Mouse (Mus musculus) neural tube, embryonic 12.5 days (tissue): Measurements from ENCODE around the gene Pkd1. TPM values are rescaled to one million over a fixed set of nuclear protein-coding genes. Genes with fewer than 3 reads are reported as not detected.

ENCODE experiments used
- ATAC-seq: fragments of 200-750 bp; cut with Nextera tagmentation; 2 replicates; pipeline ENCODE4 v1.8.0; 2017; ENCODE audit warnings: low read depth, mild to moderate bottlenecking, moderate TSS enrichment, moderate library complexity; ENCODE audit not compliant: low FRiP score
- H3K27ac ChIP-seq: fragments of 300-500 bp; sonication (generic); 2 replicates; pipeline ENCODE4 v1.5.1; 2016
- H3K27me3 ChIP-seq: fragments of 300-500 bp; sonication (generic); replicated peaks from 2 replicates; pipeline ENCODE4 v1.6.1; 2016; ENCODE audit warnings: mild to moderate bottlenecking
- H3K36me3 ChIP-seq: fragments of 300-500 bp; sonication (generic); 2 replicates; pipeline ENCODE4 v1.6.1; 2016; ENCODE audit warnings: mild to moderate bottlenecking
- H3K4me1 ChIP-seq: fragments of 300-500 bp; sonication (generic); 2 replicates; pipeline ENCODE4 v1.6.1; 2016
- H3K4me2 ChIP-seq: fragments of 300-500 bp; sonication (generic); replicated peaks from 2 replicates; pipeline ENCODE4 v1.6.1; 2016; ENCODE audit warnings: mild to moderate bottlenecking
- H3K4me3 ChIP-seq: fragments of 300-500 bp; sonication (generic); 2 replicates; pipeline ENCODE4 v1.5.1; 2016
- H3K9ac ChIP-seq: fragments of 300-500 bp; sonication (generic); 2 replicates; pipeline ENCODE4 v1.6.1; 2016; ENCODE audit warnings: mild to moderate bottlenecking
- H3K9me3 ChIP-seq: fragments of 300-500 bp; sonication (generic); 2 replicates; pipeline ENCODE4 v1.6.1; 2016; ENCODE audit warnings: mild to moderate bottlenecking
- WGBS: fragments of 180-500 bp; shearing (Covaris S2); methylation state at CpG from one replicate; pipeline ENCODE4 v1.1.7; 2016; 5-methylcytosine and 5-hydroxymethylcytosine counted together
- polyA plus RNA-seq: library from polyadenylated mRNA; unstranded; fragments of >200 nt; fragmentation: Nextera tagmentation; extraction: Ambion mirVana; gene quantifications from 2 replicates; pipeline ENCODE4 v1.2.1, GENCODE M21; 2016

Gene Pkd1
- polyA plus RNA-seq, 1 experiment from 2014 or later: 23.0 TPM

- no peak overlapping the region for H3K4me2 ChIP-seq
- no peak overlapping the region for H3K4me3 ChIP-seq
- H3K9ac ChIP-seq: 0 out of 2 replicates have a peak overlapping the region, but pooled peaks have one; percentile 7
- H3K27me3 ChIP-seq: no peaks in the 10 kb centered on the region
- WGBS: 93% methylated on average over 19 of the region's 19 CpGs
- no peaks in the 10 kb centered on the region for H3K4me1 ChIP-seq
- H3K9me3 ChIP-seq: no peaks in the 10 kb centered on the region
- no peak overlapping the region for H3K27ac ChIP-seq
- H3K36me3 ChIP-seq: peaks cover 99% of the 10 kb centered on the region
- no peak for ATAC-seq
Observed at GRCm38 (mm10) chr17:24596471-24597183, 47.0 kb downstream of the Pkd1 start.

- Histone ChIP-seq H3K27me3 (no peaks in the 10 kb centered on the region), H3K36me3 (peaks cover 99% of the 10 kb centered on the region), H3K4me2 (no peak overlapping the region), H3K27ac (no peak overlapping the region), H3K9me3 (no peaks in the 10 kb centered on the region), H3K4me1 (no peaks in the 10 kb centered on the region), H3K4me3 (no peak overlapping the region), H3K9ac (no peak overlapping the region)
- ATAC-seq: no peak
- WGBS: 93% methylated on average over 3 of the region's 3 CpGs
Observed at GRCm38 (mm10) chr17:24597989-24598388, 48.4 kb downstream of the Pkd1 start.

GRCm38 (mm10) chr17:24600502-24600901 lies 50.9 kb downstream of the Pkd1 start:
- Histone ChIP-seq H3K27me3 (no peaks in the 10 kb centered on the region), H3K4me2 (no peak overlapping the region), H3K9me3 (no peaks in the 10 kb centered on the region), H3K27ac (no peak overlapping the region), H3K36me3 (peaks cover 99% of the 10 kb centered on the region), H3K4me3 (no peak overlapping the region), H3K4me1 (no peaks in the 10 kb centered on the region), H3K9ac (no peak overlapping the region)
- 94% methylated on average over 4 of the region's 4 CpGs for WGBS
- no peak for ATAC-seq

- WGBS: 92% methylated on average over 8 of the region's 8 CpGs
- H3K4me1 ChIP-seq: no peaks in the 10 kb centered on the region
- peaks cover 100% of the 10 kb centered on the region for H3K36me3 ChIP-seq
- H3K27me3 ChIP-seq: no peaks in the 10 kb centered on the region
- no peak overlapping the region for H3K4me3 ChIP-seq
- no peak overlapping the region for H3K9ac ChIP-seq
- H3K27ac ChIP-seq: no peak overlapping the region
- no peak overlapping the region for H3K4me2 ChIP-seq
- H3K9me3 ChIP-seq: no peaks in the 10 kb centered on the region
- ATAC-seq: no peak
Observed at GRCm38 (mm10) chr17:24603961-24604360, 54.3 kb downstream of the Pkd1 start.

- Histone ChIP-seq H3K9me3 (no peaks in the 10 kb centered on the region), H3K4me2 (no peak overlapping the region), H3K4me3 (no peak overlapping the region), H3K27ac (no peak overlapping the region), H3K4me1 (no peaks in the 10 kb centered on the region), H3K36me3 (peaks cover 97% of the 10 kb centered on the region), H3K27me3 (no peaks in the 10 kb centered on the region), H3K9ac (no peak overlapping the region)
- 92% methylated on average over 3 of the region's 3 CpGs for WGBS
- ATAC-seq: no peak
Observed at GRCm38 (mm10) chr17:24604557-24604956, 54.9 kb downstream of the Pkd1 start.

GRCm38 (mm10) chr17:24608370-24608769 lies 58.7 kb downstream of the Pkd1 start:
- no peak overlapping the region for H3K27ac ChIP-seq
- 97% methylated on average over 4 of the region's 4 CpGs for WGBS
- no peak for ATAC-seq
- no peaks in the 10 kb centered on the region for H3K4me1 ChIP-seq
- H3K9ac ChIP-seq: no peak overlapping the region
- no peaks in the 10 kb centered on the region for H3K9me3 ChIP-seq
- no peaks in the 10 kb centered on the region for H3K27me3 ChIP-seq
- H3K4me3 ChIP-seq: no peak overlapping the region
- peaks cover 75% of the 10 kb centered on the region for H3K36me3 ChIP-seq
- no peak overlapping the region for H3K4me2 ChIP-seq

- WGBS: 98% methylated on average over 8 of the region's 8 CpGs
- peaks cover 75% of the 10 kb centered on the region for H3K36me3 ChIP-seq
- H3K4me2 ChIP-seq: no peak overlapping the region
- no peaks in the 10 kb centered on the region for H3K9me3 ChIP-seq
- no peaks in the 10 kb centered on the region for H3K4me1 ChIP-seq
- no peak overlapping the region for H3K4me3 ChIP-seq
- no peak for ATAC-seq
- H3K9ac ChIP-seq: no peak overlapping the region
- no peak overlapping the region for H3K27ac ChIP-seq
- H3K27me3 ChIP-seq: no peaks in the 10 kb centered on the region
Observed at GRCm38 (mm10) chr17:24608874-24609273, 59.2 kb downstream of the Pkd1 start.

GRCm38 (mm10) chr17:24610711-24611110 lies 61.1 kb downstream of the Pkd1 start:
- H3K36me3 ChIP-seq: peaks cover 75% of the 10 kb centered on the region
- no peaks in the 10 kb centered on the region for H3K27me3 ChIP-seq
- no peaks in the 10 kb centered on the region for H3K9me3 ChIP-seq
- no peak overlapping the region for H3K27ac ChIP-seq
- no peak overlapping the region for H3K4me2 ChIP-seq
- H3K4me3 ChIP-seq: no peak overlapping the region
- WGBS: 88% methylated on average over 2 of the region's 2 CpGs
- H3K4me1 ChIP-seq: no peaks in the 10 kb centered on the region
- H3K9ac ChIP-seq: no peak overlapping the region
- no peak for ATAC-seq

- Histone ChIP-seq H3K4me2 (no peak overlapping the region), H3K9ac (no peak overlapping the region), H3K4me3 (no peak overlapping the region), H3K27ac (no peak overlapping the region), H3K27me3 (no peaks in the 10 kb centered on the region), H3K9me3 (no peaks in the 10 kb centered on the region), H3K4me1 (no peaks in the 10 kb centered on the region), H3K36me3 (peaks cover 92% of the 10 kb centered on the region)
- no peak for ATAC-seq
- WGBS: 89% methylated on average over 14 of the region's 14 CpGs
Observed at GRCm38 (mm10) chr17:24617561-24618194, 68.0 kb downstream of the Pkd1 start.

GRCm38 (mm10) chr17:24625472-24625871 lies 75.8 kb downstream of the Pkd1 start:
- no peak overlapping the region for H3K9ac ChIP-seq
- H3K27ac ChIP-seq: no peak overlapping the region
- WGBS: 94% methylated on average over 8 of the region's 8 CpGs
- no peak for ATAC-seq
- H3K9me3 ChIP-seq: no peaks in the 10 kb centered on the region
- no peaks in the 10 kb centered on the region for H3K27me3 ChIP-seq
- peaks cover 84% of the 10 kb centered on the region for H3K36me3 ChIP-seq
- H3K4me2 ChIP-seq: no peak overlapping the region
- H3K4me3 ChIP-seq: no peak overlapping the region
- H3K4me1 ChIP-seq: no peaks in the 10 kb centered on the region

GRCm38 (mm10) chr17:24628646-24629045 lies 79.0 kb downstream of the Pkd1 start:
- peaks cover 55% of the 10 kb centered on the region for H3K36me3 ChIP-seq
- no peak overlapping the region for H3K9ac ChIP-seq
- 51% methylated on average over 5 of the region's 5 CpGs for WGBS
- no peaks in the 10 kb centered on the region for H3K9me3 ChIP-seq
- H3K4me3 ChIP-seq: no peak overlapping the region
- H3K4me2 ChIP-seq: no peak overlapping the region
- H3K27ac ChIP-seq: no peak overlapping the region
- peaks cover 15% of the 10 kb centered on the region for H3K4me1 ChIP-seq
- H3K27me3 ChIP-seq: no peaks in the 10 kb centered on the region
- ATAC-seq: no peak

- H3K4me2 ChIP-seq: no peak overlapping the region
- no peaks in the 10 kb centered on the region for H3K27me3 ChIP-seq
- H3K9ac ChIP-seq: no peak overlapping the region
- no peak overlapping the region for H3K27ac ChIP-seq
- peaks cover 15% of the 10 kb centered on the region for H3K4me1 ChIP-seq
- H3K36me3 ChIP-seq: peaks cover 41% of the 10 kb centered on the region
- no peaks in the 10 kb centered on the region for H3K9me3 ChIP-seq
- 87% methylated on average over 14 of the region's 14 CpGs for WGBS
- ATAC-seq: no peak
- H3K4me3 ChIP-seq: no peak overlapping the region
Observed at GRCm38 (mm10) chr17:24630072-24630471, 80.4 kb downstream of the Pkd1 start.
